Mouse (Mus musculus): Measurements from ENCODE around the gene Epgn.

The Epgn gene

DNA sequence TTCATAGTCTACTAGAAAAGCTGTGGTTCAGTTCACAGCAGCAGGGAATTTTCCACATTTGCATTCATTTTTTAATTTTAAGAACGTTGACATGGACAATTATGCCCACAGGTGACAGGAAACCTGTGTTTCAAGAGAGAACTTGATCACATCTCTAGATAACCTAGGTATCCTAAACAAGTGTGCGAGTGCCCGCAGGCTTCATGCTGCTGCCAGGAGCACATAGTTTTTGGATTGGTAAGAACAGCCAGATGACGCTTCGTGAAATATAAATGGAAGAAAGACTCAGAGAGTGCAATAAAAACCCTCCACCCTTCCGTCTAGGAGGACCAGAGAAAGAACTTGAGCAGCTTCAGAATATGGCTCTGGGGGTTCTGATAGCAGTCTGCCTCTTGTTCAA lies at the start of gene Epgn:
TSS of gene Epgn (plus strand) at position 301 of the 400 bp plus-strand sequence.
- DNase-seq (ENCODE audit: low spot score in 2 of 2) = no peak

DNA sequence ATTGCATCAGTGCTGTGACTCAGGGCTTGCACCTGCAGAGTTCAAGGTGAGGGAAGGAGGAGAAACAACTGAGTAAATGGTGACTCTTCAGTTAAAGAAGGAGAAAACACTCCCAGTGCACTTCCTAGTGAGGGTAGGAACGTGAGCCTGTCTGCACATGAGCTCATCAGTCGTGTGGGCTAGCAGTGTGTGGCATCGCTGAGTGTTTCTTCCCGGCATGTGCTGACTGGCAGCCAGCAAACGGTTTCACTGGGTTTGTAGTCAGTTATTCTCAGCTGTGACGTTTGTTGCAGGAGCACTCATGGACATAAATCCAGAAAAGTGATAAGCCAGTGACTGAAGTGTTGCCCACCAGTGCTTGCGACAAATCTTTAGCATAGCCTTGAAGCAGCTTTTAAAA lies 47.0 kb upstream of the Epgn start:
- DNase-seq (ENCODE audit: low spot score in 2 of 2) = peak in 1 of 2 experiments; percentile 9

DNA sequence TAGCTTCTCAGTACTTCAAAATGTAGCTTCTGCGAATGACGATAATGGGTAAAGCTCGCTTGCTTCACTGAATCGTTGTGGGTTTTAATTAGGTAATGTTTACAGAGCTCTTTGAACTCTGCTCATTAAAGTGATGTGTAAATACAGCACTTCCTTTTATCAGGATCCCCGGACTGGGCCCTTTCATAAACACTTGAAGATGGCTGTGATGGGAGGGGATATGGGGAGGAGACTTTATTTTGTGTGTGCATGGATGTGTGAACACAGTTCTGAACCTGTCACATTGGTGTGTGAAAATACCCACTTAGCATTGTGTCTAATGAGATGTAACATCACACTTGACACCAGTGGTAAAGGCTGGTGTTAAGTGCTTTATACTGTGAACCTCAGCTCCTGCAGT lies 39.7 kb upstream of the Epgn start:
- no peak for DNase-seq (ENCODE audit: low spot score in 2 of 2)

DNA sequence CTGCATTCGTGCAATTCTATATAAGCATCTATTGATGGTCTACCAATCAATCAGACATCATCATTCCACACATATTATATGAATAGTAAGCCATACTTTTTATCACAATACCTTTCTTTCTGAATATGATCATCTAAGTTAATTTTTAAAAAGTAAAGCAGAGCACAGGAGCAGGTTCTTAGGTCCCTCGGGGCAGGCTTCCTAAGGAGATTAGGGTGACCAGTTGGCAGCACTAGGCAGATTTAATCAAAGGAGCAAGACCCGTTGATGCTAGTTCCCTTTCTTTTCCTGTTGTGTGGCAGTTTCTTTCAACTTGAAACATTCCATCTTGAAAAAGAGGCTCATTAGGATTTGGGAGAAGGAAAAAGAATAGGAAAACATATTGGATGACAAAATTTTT lies 39.1 kb upstream of the Epgn start:
- DNase-seq (ENCODE audit: low spot score in 2 of 2) = no peak

DNA sequence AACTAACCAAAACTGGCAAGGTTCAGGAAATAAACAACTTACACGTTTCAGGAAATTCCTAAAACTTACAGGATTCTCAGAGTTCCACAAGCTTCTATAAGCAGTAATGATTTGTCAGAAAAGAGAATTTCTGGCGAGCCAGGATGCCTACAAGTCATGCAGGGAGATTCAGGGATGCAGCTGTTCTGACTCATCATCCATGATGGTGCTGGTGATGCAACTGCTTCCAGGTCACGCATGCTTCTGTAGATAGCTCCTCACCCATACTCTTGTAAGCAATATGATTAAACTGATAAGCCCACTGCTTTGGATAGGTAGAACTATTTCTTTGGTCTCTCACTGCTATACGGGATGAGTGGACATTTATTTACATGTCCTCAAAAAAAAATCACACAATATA lies 38.7 kb upstream of the Epgn start:
- DNase-seq (ENCODE audit: low spot score in 2 of 2) = no peak

DNA sequence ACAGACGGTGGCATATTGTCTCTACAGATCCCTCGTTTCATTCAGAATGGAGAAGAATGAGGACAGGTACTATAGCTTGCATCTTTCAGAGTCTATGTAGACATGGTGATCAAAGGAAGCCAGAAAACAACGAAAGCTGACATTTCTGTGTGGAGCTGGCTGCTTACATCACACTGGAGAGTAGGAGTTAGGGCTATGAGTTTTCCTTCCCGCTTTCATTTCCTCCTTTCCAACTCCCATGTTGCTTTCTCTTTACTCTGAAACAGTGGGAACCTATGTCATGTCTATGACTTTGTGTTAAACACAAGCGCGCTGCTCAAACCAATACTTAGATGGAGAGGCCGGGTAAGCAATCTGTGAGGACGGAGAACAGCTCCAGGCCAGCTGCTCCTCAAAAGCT lies 27.3 kb upstream of the Epgn start:
- DNase-seq (ENCODE audit: low spot score in 2 of 2) = no peak

DNA sequence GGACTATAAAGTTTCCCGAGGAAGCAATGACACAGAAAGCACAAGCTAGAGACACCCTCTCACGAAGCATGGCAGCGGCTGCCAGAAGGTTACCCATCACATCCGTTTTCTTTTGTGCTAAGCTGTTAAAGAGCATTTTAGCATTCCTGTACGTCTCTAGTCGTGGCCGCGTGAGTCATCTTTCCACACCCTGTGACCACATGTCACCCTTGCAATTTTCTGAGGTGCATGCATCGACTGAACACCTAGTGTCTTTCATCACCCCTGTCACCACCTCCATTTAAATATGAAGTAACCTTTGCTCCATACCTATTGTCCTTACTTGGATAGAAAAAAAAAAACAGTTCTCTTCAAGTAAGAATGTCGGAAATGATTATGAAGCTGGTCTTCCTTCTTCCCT lies 12.0 kb upstream of the Epgn start:
- DNase-seq (ENCODE audit: low spot score in 2 of 2) = no peak

DNA sequence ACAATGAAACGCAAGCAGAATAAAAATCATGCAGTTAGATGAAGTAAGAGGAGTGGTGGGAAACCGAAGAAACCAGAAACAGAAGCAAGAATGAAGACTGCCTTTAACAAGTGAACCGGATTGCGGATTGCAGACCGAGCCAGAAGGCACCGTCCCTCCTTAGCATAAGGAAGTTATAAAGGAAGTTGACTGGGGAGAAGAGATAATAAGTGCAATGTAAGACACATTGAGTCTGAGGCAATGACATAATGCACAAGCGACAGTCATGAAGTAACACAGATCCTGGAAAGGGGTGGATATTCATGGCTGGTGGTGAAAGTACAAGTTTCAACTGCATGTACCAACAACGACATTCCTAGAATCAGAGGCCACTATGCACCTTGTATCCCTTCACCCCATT lies 4.2 kb upstream of the Epgn start:
- no peak for DNase-seq (ENCODE audit: low spot score in 2 of 2)

DNA sequence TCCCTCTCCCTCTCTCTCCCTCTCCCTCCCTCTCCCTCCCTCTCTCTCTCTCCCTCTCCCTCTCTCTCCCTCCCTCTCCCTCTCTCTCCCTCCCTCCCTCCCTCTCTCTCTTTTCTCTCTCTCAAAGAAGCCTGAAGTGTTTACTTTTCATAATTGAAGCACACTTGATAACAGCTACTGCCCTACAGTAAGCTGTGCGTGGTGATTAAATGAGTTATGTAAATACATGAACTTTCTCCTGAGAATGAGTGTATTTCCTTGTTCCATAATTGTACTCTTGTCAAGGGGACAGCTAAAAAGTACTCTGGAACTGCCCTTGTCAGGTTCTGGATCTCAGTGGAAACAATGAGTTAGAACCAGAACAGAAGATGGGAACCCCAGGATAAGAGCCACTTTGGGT lies 576 bp downstream of the Epgn start:
- no peak for DNase-seq (ENCODE audit: low spot score in 2 of 2)

DNA sequence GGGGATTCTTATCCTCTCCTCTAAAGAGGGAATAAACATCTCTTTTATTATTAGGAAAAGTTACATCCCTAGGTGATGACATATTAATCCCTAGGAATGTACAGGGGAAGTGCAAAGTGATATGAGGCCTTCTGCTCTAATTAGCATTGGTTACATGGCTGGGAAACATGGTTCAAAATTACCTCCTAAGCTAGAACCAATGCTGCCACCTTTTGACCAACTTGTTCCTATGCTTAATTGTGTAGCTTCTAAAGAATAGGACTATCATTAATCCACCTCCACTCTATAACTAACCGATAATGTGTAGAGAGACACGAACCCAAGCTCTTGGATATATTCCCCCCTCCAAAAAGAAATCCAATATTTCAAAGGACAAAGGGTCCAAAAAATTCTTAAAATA lies 3.4 kb downstream of the Epgn start:
- DNase-seq (ENCODE audit: low spot score in 2 of 2) = no peak

DNA sequence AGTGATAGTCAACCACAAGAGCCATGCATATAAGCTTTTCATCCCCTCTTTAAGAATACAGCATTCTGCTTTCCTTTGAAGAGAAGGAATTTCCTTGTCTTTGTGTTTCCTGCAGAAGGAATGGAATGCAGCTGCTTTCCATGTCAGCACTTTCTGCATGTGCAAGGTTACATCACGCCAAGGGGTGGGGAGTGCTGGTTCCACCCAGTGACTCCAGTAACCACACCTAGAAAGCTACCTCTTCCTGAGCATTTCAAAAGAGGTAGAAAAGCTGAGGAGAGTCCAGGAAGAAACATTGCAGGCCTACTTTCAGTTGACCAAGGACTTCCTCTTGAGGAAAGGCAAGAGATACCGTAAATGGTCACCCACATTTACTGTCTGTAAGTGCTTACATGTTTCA lies 8.1 kb downstream of the Epgn start:
- DNase-seq (ENCODE audit: low spot score in 2 of 2) = no peak

DNA sequence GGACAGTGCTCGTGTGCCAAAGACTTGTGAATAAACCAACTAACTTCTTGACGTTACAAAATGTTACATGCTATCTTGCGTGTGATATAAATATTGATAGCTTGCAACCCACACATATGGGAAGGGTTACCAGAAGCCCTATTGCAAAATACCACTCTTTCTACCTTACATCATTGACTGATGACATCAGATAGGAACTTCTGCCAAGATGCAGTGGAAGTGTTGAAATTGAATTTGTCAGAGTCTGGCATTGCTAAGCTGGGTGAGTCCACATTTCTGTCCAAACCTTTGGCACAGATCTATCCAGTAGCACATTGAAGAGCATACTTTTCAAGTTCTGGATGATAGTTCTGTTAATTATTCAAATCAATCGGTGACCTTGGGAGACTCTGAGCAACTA lies 9.4 kb downstream of the Epgn start:
- no peak for DNase-seq (ENCODE audit: low spot score in 2 of 2)

DNA sequence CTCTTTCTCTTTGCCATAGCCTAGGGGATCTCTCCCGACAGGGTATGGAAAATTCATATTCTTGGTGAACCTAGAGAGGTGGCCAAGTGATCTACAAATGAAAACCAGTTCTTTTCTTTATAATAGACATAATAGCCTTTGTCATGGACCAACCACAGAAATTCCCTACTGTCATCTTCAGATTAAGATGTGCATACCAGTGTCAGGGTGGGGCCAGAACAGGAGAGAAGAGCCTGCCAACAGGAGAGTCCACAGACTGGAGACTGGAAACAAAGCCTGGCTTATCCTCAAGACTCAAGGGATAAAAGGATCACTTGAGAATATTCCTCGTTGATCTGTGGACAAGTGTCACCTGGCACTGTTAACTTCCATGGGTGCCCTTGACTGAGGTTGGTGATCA lies 10.5 kb downstream of the Epgn start:
- DNase-seq (ENCODE audit: low spot score in 2 of 2) = no peak

DNA sequence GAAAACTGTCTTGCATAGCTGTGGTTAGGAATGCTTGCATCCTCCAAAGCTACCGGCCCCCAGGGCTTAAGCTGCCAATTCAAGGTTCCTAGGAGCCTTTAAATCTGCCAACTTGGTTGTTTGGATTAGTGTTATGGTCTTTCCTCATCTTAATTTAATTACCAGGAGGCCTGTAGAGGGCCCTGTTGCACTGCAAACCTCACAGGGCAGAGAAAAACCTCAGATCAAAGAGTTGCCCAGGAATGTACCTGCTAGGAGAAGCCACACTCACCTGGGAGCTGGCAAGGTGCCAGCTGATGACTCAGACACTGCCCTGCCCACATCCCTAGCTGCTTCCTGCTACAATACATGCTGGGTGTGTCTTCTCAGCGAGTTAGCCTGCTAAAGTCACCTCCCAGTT lies 11.3 kb downstream of the Epgn start:
- no peak for DNase-seq (ENCODE audit: low spot score in 2 of 2)

DNA sequence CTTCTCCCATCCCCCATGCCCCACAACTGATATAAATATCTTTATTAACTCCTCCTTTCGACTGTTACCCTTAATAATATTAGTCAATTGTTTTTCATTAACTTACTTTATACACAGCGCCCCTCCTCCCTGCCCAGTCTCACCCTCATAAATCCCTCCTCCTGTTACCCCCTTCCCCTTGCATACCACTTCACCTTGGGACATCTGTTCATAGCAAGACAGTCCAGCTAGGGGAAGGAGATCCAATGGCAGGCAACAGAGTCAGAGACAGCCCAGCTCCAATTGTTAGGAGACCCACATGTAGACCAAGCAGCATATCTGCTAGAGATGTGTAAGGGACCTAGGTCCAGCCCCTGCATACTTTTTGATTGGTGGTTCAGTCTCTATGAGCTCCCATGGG lies 11.7 kb downstream of the Epgn start:
- no peak for DNase-seq (ENCODE audit: low spot score in 2 of 2)

DNA sequence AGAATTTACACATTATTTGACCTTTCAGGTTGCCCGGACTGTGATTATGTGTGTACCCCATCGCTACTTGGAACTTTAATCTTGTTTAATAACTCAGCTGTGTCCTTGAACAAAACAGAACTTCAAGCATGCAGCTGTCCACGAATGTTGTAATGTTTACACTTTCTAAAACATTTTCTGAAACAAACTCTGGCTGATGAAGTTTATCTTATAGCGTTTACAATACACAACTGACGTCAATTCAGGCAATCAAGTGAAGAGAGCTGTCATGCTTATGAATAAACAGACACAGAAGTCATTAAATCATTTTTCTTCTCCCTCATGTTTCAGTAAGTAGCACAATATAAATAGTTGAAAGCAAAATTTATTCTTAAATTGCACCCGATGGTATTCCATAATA lies 20.7 kb downstream of the Epgn start:
- DNase-seq (ENCODE audit: low spot score in 2 of 2) = no peak

DNA sequence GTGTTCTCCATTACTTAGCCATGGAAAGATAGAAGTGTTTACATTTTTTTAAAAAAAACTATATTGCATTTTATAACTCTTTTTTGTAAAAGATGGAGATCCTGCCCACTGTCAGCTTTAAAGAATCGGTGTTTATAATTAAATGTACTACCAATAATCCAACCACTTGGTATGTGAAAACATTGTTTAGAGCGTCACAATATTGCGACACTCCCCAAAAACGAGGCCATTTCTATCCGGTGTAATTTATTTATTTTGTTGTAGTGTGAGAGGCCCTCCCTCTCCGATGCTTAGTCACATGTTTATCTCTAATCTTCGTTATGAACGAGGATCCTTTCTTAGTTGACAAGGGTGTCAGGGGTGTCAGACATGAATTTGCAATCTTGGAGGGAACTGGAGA lies 21.1 kb downstream of the Epgn start:
- no peak for DNase-seq (ENCODE audit: low spot score in 2 of 2)

DNA sequence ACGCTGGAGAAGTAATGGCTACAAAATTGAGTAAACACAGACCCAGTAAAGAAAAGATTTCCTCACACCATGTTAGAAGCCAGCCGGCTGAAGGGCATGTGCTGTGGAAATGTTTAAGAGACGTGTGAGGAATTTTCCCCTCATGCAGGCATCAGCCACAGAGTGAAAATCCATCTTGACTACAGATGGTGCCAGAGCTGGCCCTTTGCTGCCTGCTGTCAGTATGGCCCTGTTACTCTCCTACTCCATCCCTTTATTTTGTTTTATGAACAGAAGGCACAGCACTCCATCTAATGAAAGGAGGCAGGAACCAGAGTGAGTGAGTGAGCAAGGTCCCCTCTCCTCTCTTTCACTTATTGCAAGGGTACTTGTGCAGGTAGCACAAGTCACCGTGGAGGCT lies 45.1 kb downstream of the Epgn start:
- DNase-seq (ENCODE audit: low spot score in 2 of 2) = no peak

DNA sequence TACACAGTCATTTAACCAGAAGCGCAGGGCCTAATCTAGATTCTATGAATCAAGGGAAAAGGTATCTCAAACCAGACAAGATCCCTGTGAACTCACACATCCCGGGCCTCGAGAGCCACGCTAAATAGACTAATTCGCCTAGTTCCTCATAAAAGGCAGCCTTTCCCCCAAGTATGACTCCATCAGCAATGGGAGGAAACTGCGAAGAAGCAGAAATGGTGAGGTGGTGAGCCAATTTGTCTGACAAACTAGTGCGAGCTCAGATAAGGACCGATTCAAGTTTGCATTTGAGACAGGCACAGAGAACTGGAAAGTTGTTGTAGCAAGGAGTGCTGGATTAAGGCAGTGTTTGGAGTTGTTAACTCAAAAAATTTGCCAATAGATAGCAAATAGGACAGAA lies 46.4 kb downstream of the Epgn start:
- no peak for DNase-seq (ENCODE audit: low spot score in 2 of 2)

DNA sequence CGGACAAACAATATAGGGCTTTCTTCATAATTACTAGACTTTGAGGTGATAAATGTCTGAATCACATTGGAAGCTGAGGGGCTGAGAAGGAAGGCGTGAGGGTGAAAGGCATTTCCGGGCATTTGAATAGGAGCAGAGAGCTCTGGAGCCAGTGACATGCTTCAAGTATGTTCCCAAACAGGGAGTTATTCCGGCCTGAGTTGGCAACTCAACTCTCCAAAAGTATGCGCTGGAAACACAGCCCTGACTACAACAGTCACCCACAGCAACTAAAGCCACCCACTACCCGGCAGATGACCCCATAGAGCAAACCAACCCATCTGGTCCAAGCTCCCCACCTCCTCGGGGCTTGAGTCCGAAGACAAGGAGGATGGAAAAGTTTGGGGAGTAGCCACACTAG lies 46.8 kb downstream of the Epgn start:
- DNase-seq (ENCODE audit: low spot score in 2 of 2) = no peak

DNA sequence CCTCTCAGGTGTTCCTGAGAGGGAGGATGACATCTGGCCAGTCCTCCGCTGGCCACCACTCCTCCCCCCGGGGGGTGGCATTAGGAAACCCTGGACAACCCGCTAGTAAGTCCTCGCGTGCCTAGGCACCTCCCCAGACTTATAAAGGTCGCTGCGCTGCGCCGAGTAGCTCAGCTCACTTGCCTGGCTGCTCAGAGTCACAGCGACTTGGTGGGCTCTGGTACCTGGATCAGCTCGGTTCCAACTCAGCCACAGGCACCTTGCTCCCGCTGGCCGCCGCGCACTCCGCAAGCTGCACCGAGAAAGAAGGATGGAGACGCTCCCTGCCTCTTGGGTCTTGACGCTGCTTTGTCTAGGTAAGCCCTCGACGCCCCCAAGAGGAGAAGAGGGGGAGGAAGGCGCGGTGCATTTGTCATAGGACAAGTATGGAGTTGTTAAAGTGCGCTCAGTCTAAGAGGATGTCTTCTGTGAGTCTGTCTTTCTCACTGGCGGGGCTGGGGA lies 47.2 kb downstream of the Epgn start, which contains the start of gene Ereg:
TSS of gene Ereg (plus strand) at position 173 of the 501 bp plus-strand sequence.
- no peak for DNase-seq (ENCODE audit: low spot score in 2 of 2)

DNA sequence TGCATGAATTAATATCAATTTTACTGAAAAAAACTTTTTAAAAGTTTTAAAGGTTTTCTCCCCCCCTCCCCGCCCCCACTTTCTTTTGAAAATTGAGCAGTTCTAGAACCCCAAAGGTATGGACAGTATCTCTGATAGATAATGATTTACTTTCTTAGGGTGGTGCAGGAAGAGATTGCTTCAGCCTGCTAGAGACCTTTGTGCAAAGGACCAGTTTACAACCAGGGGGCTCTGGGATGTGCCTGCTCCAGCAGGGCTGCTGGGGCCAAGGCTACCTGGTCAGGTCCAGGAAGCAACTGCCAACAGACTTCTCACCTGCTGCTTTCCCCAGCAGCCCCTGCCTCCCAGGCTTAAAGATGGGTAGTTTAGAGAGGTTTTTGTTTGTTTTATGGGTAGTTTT lies 47.8 kb downstream of the Epgn start:
- no peak for DNase-seq (ENCODE audit: low spot score in 2 of 2)

DNA sequence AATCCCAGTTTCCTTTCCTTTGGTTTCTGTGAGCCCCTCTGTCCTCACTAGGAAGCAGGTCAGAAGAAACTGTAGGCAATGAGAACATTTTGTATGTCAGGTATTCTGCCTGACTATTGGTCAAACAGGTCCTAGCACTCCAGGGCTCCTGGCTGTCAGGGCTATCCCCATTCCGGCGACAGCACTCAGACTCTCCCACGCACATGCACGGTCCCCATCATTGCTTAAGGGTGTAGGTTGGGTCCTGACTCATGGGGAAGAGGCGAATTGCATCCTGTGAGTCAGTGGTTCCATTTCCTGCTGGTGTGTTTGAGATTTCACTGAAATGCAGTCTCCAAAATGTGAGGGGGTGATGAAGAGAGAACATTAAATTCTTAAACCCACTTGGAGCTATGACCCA lies 55.8 kb downstream of the Epgn start:
- peak in 1 of 2 experiments; percentile 10 for DNase-seq (ENCODE audit: low spot score in 2 of 2)

All from right cerebral cortex, postnatal 36 days (tissue).